Mouse (Mus musculus) heart, embryonic 13.5 days (tissue): ENCODE data around the gene Galntl5. TPM values are rescaled to one million over a fixed set of nuclear protein-coding genes. Genes with fewer than 3 reads are reported as not detected.

Experiments
- ATAC-seq: fragments of 200-750 bp; cut with Nextera tagmentation; 2 replicates; pipeline ENCODE4 v1.8.0; 2017; ENCODE audit warnings: moderate TSS enrichment; ENCODE audit not compliant: insufficient number of reproducible peaks, low FRiP score, low TSS enrichment; ENCODE audit errors: extremely low read depth
- H3K27ac ChIP-seq: fragments of 300-500 bp; sonication (generic); replicated peaks from 2 replicates; pipeline ENCODE4 v1.5.1; 2015; ENCODE audit warnings: moderate library complexity, mild to moderate bottlenecking, inconsistent platforms
- H3K27me3 ChIP-seq: fragments of 300-500 bp; sonication (generic); replicated peaks from 2 replicates; pipeline ENCODE4 v1.6.1; 2015; ENCODE audit warnings: mild to moderate bottlenecking, inconsistent platforms
- H3K36me3 ChIP-seq: fragments of 300-500 bp; sonication (generic); 2 replicates; pipeline ENCODE4 v1.6.1; 2015; ENCODE audit warnings: mild to moderate bottlenecking, inconsistent platforms
- H3K4me1 ChIP-seq: fragments of 300-500 bp; sonication (generic); 2 replicates; pipeline ENCODE4 v1.6.1; 2015; ENCODE audit warnings: inconsistent platforms
- H3K4me2 ChIP-seq: fragments of 300-500 bp; sonication (generic); 2 replicates; pipeline ENCODE4 v1.6.1; 2015; ENCODE audit warnings: inconsistent platforms, mild to moderate bottlenecking, moderate library complexity
- H3K4me3 ChIP-seq: fragments of 300-500 bp; sonication (generic); 2 replicates; pipeline ENCODE4 v1.5.1; 2015; ENCODE audit warnings: moderate library complexity, mild to moderate bottlenecking, inconsistent platforms
- H3K9ac ChIP-seq: fragments of 300-500 bp; sonication (generic); 2 replicates; pipeline ENCODE4 v1.6.1; 2015; ENCODE audit warnings: inconsistent platforms, mild to moderate bottlenecking, moderate library complexity
- H3K9me3 ChIP-seq: fragments of 300-500 bp; sonication (generic); 2 replicates; pipeline ENCODE4 v1.6.1; 2016; ENCODE audit warnings: inconsistent platforms
- WGBS: fragments of 180-500 bp; shearing (Covaris S2); methylation state at CpG from one replicate; pipeline ENCODE4 v1.1.7; 2015; ENCODE audit warnings: mixed read lengths; 5-methylcytosine and 5-hydroxymethylcytosine counted together
- microRNA-seq: library from miRNA; unstranded; fragments of <30 nt; microRNA quantifications from one replicate; pipeline ENCODE4, GENCODE M21; 2016
- polyA plus RNA-seq: library from polyadenylated mRNA; unstranded; fragments of >200 nt; fragmentation: Nextera tagmentation; extraction: Ambion mirVana; gene quantifications from 2 replicates; pipeline ENCODE4 v1.2.1, GENCODE M21; 2015

The Galntl5 gene
- polyA plus RNA-seq, 1 experiment from 2014 or later: not detected

GRCm38 (mm10) chr5:25252825-25253544, 71.7 kb downstream of the Galntl5 start:
- 87% methylated on average over 8 of the region's 8 CpGs for WGBS
- no peak for ATAC-seq
- Histone ChIP-seq H3K9ac (no peak overlapping the region), H3K4me2 (no peak overlapping the region), H3K4me3 (no peak overlapping the region), H3K4me1 (peaks cover 10% of the 10 kb centered on the region; the same call in 1 of the 2 replicates), H3K9me3 (no peaks in the 10 kb centered on the region), H3K27ac (no peak overlapping the region), H3K27me3 (no peaks in the 10 kb centered on the region), H3K36me3 (peaks cover 89% of the 10 kb centered on the region)

DNA sequence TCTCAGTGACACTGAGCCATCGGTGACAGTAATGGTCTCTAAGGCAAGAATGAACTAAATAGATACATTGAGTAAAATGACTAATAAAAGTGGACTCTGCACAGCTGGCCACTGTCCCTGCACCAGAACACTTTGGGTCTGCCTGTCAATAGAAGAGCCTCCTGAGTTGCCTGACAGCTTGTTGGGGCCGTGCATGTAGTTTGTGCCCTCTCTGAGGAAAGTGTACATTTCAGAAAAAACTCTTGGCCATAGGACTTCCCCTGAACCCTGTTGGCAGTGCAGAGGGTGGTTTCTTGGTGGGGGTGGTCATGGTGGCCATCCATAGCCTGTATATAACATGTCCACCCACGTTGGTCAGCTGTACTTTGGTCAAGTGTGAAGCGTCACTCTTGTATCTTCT, 73.2 kb downstream of the Galntl5 start:
- no peak overlapping the region for H3K4me3 ChIP-seq
- no peak overlapping the region for H3K27ac ChIP-seq
- WGBS: 84% methylated on average over 4 of the region's 4 CpGs
- H3K36me3 ChIP-seq: peaks cover 93% of the 10 kb centered on the region
- no peak overlapping the region for H3K4me2 ChIP-seq
- peaks cover 10% of the 10 kb centered on the region; the same call in 1 of the 2 replicates for H3K4me1 ChIP-seq
- no peak overlapping the region for H3K9ac ChIP-seq
- H3K9me3 ChIP-seq: no peaks in the 10 kb centered on the region
- ATAC-seq: no peak
- H3K27me3 ChIP-seq: no peaks in the 10 kb centered on the region

DNA sequence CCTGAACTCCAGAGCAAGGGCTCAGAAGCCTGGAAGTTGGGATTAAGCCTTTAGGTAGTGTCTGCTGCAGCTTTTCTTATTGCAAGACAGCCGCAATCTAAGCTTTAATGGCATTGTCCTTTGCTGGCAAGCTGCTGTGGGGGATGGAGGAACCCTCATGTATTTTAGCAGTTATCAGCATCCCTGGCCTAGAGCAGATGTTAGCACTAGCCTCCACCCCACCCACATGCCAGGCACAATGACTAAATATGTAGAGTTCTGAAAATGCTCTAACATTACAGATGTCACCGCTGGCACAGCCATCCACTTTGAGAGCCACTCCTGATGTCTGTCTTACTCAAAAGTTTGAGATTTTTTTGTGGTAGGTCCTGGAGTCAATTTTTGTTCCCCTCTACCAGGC, 75.4 kb downstream of the Galntl5 start:
- Histone ChIP-seq H3K4me1 (peaks cover 10% of the 10 kb centered on the region; the same call in 1 of the 2 replicates), H3K27ac (no peak overlapping the region), H3K27me3 (no peaks in the 10 kb centered on the region), H3K9ac (no peak overlapping the region), H3K36me3 (peaks cover 91% of the 10 kb centered on the region), H3K9me3 (no peaks in the 10 kb centered on the region), H3K4me2 (no peak overlapping the region), H3K4me3 (no peak overlapping the region)
- ATAC-seq: no peak
- 69% methylated on average over 2 of the region's 2 CpGs for WGBS

DNA sequence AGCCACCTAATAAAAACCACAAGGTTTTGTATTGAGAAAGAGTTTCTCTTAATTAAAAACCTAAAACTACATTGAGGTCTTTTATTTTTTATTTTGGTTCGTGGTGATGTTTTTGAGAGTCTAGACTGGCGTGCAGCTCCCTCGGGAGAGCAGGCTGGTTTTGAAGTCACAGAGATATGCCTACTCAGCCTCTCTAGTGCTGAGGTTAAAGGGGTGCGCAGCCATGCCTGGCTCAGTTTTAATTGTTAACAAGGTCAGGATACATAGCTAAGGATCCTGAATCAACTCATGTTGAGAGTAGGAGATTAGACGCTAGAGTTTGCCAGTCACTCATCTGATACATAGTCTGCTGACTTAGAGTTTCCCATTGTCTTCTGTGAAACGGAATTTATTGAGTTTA, 80.2 kb downstream of the Galntl5 start:
- Histone ChIP-seq H3K4me3 (no peak overlapping the region), H3K27me3 (no peaks in the 10 kb centered on the region), H3K36me3 (peaks cover 94% of the 10 kb centered on the region), H3K9me3 (no peaks in the 10 kb centered on the region), H3K27ac (no peak overlapping the region), H3K9ac (no peak overlapping the region), H3K4me1 (peaks cover 7% of the 10 kb centered on the region; the same call in 1 of the 2 replicates), H3K4me2 (no peak overlapping the region)
- WGBS: 73% methylated on average over 6 of the region's 6 CpGs
- no peak for ATAC-seq

DNA sequence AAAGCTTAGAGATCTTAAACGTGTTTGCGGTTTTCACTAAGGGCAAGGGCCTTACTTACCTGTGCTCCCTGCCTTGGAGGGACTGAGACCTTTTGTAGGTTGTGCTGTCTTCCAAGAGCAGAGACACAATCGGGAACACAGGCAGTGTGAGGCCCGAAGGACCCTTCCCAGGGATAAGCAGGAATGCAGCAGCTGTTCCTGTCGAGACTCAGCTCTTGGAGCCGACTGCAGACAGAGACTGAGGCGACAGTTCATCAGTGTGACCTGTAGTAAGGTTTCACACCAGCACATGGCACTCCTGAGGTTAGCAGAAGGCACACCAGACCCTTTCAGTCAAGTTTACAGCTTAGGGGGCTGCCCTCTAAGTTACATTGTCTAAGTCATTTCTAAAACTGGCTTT, 81.0 kb downstream of the Galntl5 start:
- no peak overlapping the region for H3K4me2 ChIP-seq
- H3K27ac ChIP-seq: no peak overlapping the region
- H3K4me1 ChIP-seq: peaks cover under 1% of the 10 kb centered on the region; the same call in 1 of the 2 replicates
- H3K9ac ChIP-seq: no peak overlapping the region
- H3K4me3 ChIP-seq: no peak overlapping the region
- no peaks in the 10 kb centered on the region for H3K27me3 ChIP-seq
- 65% methylated on average over 7 of the region's 7 CpGs for WGBS
- H3K36me3 ChIP-seq: peaks cover 93% of the 10 kb centered on the region
- H3K9me3 ChIP-seq: no peaks in the 10 kb centered on the region
- ATAC-seq: no peak

GRCm38 (mm10) chr5:25268258-25268888, 87.1 kb downstream of the Galntl5 start:
- no peaks in the 10 kb centered on the region for H3K9me3 ChIP-seq
- H3K27ac ChIP-seq: no peak overlapping the region
- WGBS: 93% methylated on average over 4 of the region's 4 CpGs
- no peak for ATAC-seq
- H3K4me3 ChIP-seq: no peak overlapping the region
- peaks cover 84% of the 10 kb centered on the region for H3K36me3 ChIP-seq
- H3K27me3 ChIP-seq: no peaks in the 10 kb centered on the region
- H3K4me2 ChIP-seq: no peak overlapping the region
- H3K4me1 ChIP-seq: no peaks in the 10 kb centered on the region
- H3K9ac ChIP-seq: no peak overlapping the region

Small RNAs within 50 kb of the gene (microRNA-seq; reads per million reads assigned to microRNA genes)
- not detected for gene Gm26051

Other genes with a start within 250 kb of the Galntl5 start
- 83.7 and 90.0 TPM in 2 replicates for gene Prkag2, start 80.8 kb upstream of the Galntl5 start, polyA plus RNA-seq
- 32.1 and 33.4 TPM in 2 replicates for gene Galnt11, start 40.4 kb downstream of the Galntl5 start, polyA plus RNA-seq
- gene E130116L18Rik, start 41.7 kb downstream of the Galntl5 start, polyA plus RNA-seq: not detected in 2 replicates